Mouse (Mus musculus) heart, embryonic 10.5 days (tissue): ENCODE measurements at regions not wholly inside any gene's neighbourhood (a gene's known extent, or its start where the extent isn't known, plus 50 kb on each side); places are given as distances from the start of the nearest gene placed in this dataset.

Source experiments
- DNase-seq: peaks from one replicate; pipeline ENCODE4 v3.0.0-alpha.2; 2017; ENCODE audit warnings: low spot score
- H3K27ac ChIP-seq: fragments of 300-500 bp; sonication (generic); 2 replicates; pipeline ENCODE4 v1.5.1; 2016; ENCODE audit warnings: mild to moderate bottlenecking
- H3K27me3 ChIP-seq: fragments of 300-500 bp; sonication (generic); 2 replicates; pipeline ENCODE4 v1.6.1; 2016; ENCODE audit warnings: mild to moderate bottlenecking; ENCODE audit not compliant: poor library complexity, insufficient read depth, severe bottlenecking
- H3K36me3 ChIP-seq: fragments of 300-500 bp; sonication (generic); 2 replicates; pipeline ENCODE4 v1.6.1; 2016; ENCODE audit warnings: mild to moderate bottlenecking, moderate library complexity
- H3K4me1 ChIP-seq: fragments of 300-500 bp; sonication (generic); 2 replicates; pipeline ENCODE4 v1.6.1; 2016; ENCODE audit warnings: mild to moderate bottlenecking
- H3K4me3 ChIP-seq: fragments of 300-500 bp; sonication (generic); 2 replicates; pipeline ENCODE4 v1.5.1; 2016; ENCODE audit warnings: mild to moderate bottlenecking, moderate library complexity
- H3K9me3 ChIP-seq: fragments of 300-500 bp; sonication (generic); 2 replicates; pipeline ENCODE4 v1.6.1; 2016; ENCODE audit warnings: mild to moderate bottlenecking, moderate library complexity
- WGBS: fragments of 180-500 bp; shearing (Covaris S2); methylation state at CpG from one replicate; pipeline ENCODE4 v1.1.7; 2016; 5-methylcytosine and 5-hydroxymethylcytosine counted together

GRCm38 (mm10) chr1:120767054-120767453, 164.8 kb downstream of the En1 start:
- 78% methylated on average over 2 of the region's 2 CpGs for WGBS
- H3K9me3 ChIP-seq: no peaks in the 10 kb centered on the region
- no peaks in the 10 kb centered on the region for H3K36me3 ChIP-seq
- no peak overlapping the region for H3K27ac ChIP-seq
- H3K4me1 ChIP-seq: no peaks in the 10 kb centered on the region
- H3K27me3 ChIP-seq: no peaks in the 10 kb centered on the region
- no peak for DNase-seq
- H3K4me3 ChIP-seq: no peak overlapping the region

- peak; percentile 41 for DNase-seq
- Histone ChIP-seq H3K4me1 (no peaks in the 10 kb centered on the region), H3K9me3 (no peaks in the 10 kb centered on the region), H3K4me3 (no peak overlapping the region), H3K27ac (no peak overlapping the region), H3K36me3 (no peaks in the 10 kb centered on the region), H3K27me3 (no peaks in the 10 kb centered on the region)
- WGBS: 50% methylated on average over 2 of the region's 2 CpGs
Observed at GRCm38 (mm10) chr1:120771269-120771668, 169.1 kb downstream of the En1 start.

GRCm38 (mm10) chr1:120776906-120777305, 174.7 kb downstream of the En1 start:
- no peak for DNase-seq
- Histone ChIP-seq H3K27ac (no peak overlapping the region), H3K4me1 (no peaks in the 10 kb centered on the region), H3K27me3 (no peaks in the 10 kb centered on the region), H3K4me3 (no peak overlapping the region), H3K36me3 (no peaks in the 10 kb centered on the region), H3K9me3 (no peaks in the 10 kb centered on the region)
- WGBS: 70% methylated on average over 2 of the region's 2 CpGs

- 75% methylated on average over 2 of the region's 2 CpGs for WGBS
- Histone ChIP-seq H3K9me3 (no peaks in the 10 kb centered on the region), H3K36me3 (no peaks in the 10 kb centered on the region)
Observed at GRCm38 (mm10) chr1:120777468-120777867, 175.2 kb downstream of the En1 start.

GRCm38 (mm10) chr1:120795245-120795644, 193.0 kb downstream of the En1 start:
- H3K27me3 ChIP-seq: no peaks in the 10 kb centered on the region
- 67% methylated on average over 14 of the region's 14 CpGs for WGBS
- no peak overlapping the region for H3K27ac ChIP-seq
- no peak for DNase-seq
- H3K4me1 ChIP-seq: no peaks in the 10 kb centered on the region
- no peaks in the 10 kb centered on the region for H3K36me3 ChIP-seq
- H3K4me3 ChIP-seq: no peak overlapping the region
- no peaks in the 10 kb centered on the region for H3K9me3 ChIP-seq

More at GRCm38 (mm10) chr1:120777468-120777867, 175.2 kb downstream of the En1 start:
- DNase-seq: no peak
- no peak overlapping the region for H3K4me3 ChIP-seq
- no peak overlapping the region for H3K27ac ChIP-seq
- no peaks in the 10 kb centered on the region for H3K27me3 ChIP-seq
- H3K4me1 ChIP-seq: no peaks in the 10 kb centered on the region

GRCm38 (mm10) chr1:120801248-120801979, 199.2 kb downstream of the En1 start:
- H3K27me3 ChIP-seq: peaks cover 5% of the 10 kb centered on the region; the same call in 1 of the 2 replicates
- no peaks in the 10 kb centered on the region for H3K36me3 ChIP-seq
- no peaks in the 10 kb centered on the region for H3K9me3 ChIP-seq
- whole genome bisulfite sequencing: 51% methylated on average over 5 of the region's 5 CpGs
- no peak for DNase-seq
- H3K4me1 ChIP-seq: no peaks in the 10 kb centered on the region
- H3K4me3 ChIP-seq: no peak overlapping the region
- no peak overlapping the region for H3K27ac ChIP-seq

- no peaks in the 10 kb centered on the region for H3K36me3 ChIP-seq
- 65% methylated on average over 8 of the region's 8 CpGs for WGBS
- no peak overlapping the region for H3K27ac ChIP-seq
- H3K4me1 ChIP-seq: no peaks in the 10 kb centered on the region
- DNase-seq: no peak
- no peaks in the 10 kb centered on the region for H3K9me3 ChIP-seq
- no peak overlapping the region for H3K4me3 ChIP-seq
- peaks cover 5% of the 10 kb centered on the region; the same call in 1 of the 2 replicates for H3K27me3 ChIP-seq
Observed at GRCm38 (mm10) chr1:120801980-120802364, 199.8 kb downstream of the En1 start.

GRCm38 (mm10) chr1:120814441-120814840, 212.2 kb downstream of the En1 start:
- no peaks in the 10 kb centered on the region for H3K27me3 ChIP-seq
- WGBS: 80% methylated on average over 4 of the region's 4 CpGs
- no peak for DNase-seq

GRCm38 (mm10) chr1:120816237-120816820, 214.1 kb downstream of the En1 start:
- H3K9me3 ChIP-seq: no peaks in the 10 kb centered on the region
- DNase-seq: no peak
- H3K27me3 ChIP-seq: no peaks in the 10 kb centered on the region
- WGBS: 48% methylated on average over 5 of the region's 5 CpGs
- H3K4me1 ChIP-seq: no peaks in the 10 kb centered on the region
- H3K4me3 ChIP-seq: no peak overlapping the region
- no peak overlapping the region for H3K27ac ChIP-seq
- H3K36me3 ChIP-seq: no peaks in the 10 kb centered on the region

More at GRCm38 (mm10) chr1:120814441-120814840, 212.2 kb downstream of the En1 start:
- Histone ChIP-seq H3K4me3 (no peak overlapping the region), H3K9me3 (no peaks in the 10 kb centered on the region), H3K27ac (no peak overlapping the region), H3K36me3 (no peaks in the 10 kb centered on the region), H3K4me1 (no peaks in the 10 kb centered on the region)

- no peaks in the 10 kb centered on the region for H3K36me3 ChIP-seq
- DNase-seq: no peak
- H3K27ac ChIP-seq: no peak overlapping the region
- no peaks in the 10 kb centered on the region for H3K4me1 ChIP-seq
- no peaks in the 10 kb centered on the region for H3K9me3 ChIP-seq
- no peak overlapping the region for H3K4me3 ChIP-seq
- WGBS: 31% methylated on average over 1 of the region's 1 CpGs
- no peaks in the 10 kb centered on the region for H3K27me3 ChIP-seq
Observed at GRCm38 (mm10) chr1:120817563-120817962, 215.3 kb downstream of the En1 start.

GRCm38 (mm10) chr1:120831975-120832374, 229.8 kb downstream of the En1 start:
- 69% methylated on average over 1 of the region's 1 CpGs for WGBS
- no peak overlapping the region for H3K27ac ChIP-seq
- no peak for DNase-seq
- no peaks in the 10 kb centered on the region for H3K9me3 ChIP-seq
- no peaks in the 10 kb centered on the region for H3K4me1 ChIP-seq
- H3K4me3 ChIP-seq: no peak overlapping the region
- no peaks in the 10 kb centered on the region for H3K27me3 ChIP-seq
- no peaks in the 10 kb centered on the region for H3K36me3 ChIP-seq

- DNase-seq: no peak
- 73% methylated on average over 7 of the region's 7 CpGs for WGBS
Observed at GRCm38 (mm10) chr1:120842596-120842995, 240.4 kb downstream of the En1 start.

GRCm38 (mm10) chr1:120846146-120846545, 243.9 kb downstream of the En1 start:
- WGBS: 81% methylated on average over 2 of the region's 2 CpGs
- Histone ChIP-seq H3K27me3 (no peaks in the 10 kb centered on the region; the same call in 1 of the 2 replicates), H3K9me3 (no peaks in the 10 kb centered on the region), H3K36me3 (no peaks in the 10 kb centered on the region), H3K4me1 (peaks cover 15% of the 10 kb centered on the region), H3K27ac (no peak overlapping the region), H3K4me3 (no peak overlapping the region)
- no peak for DNase-seq

More at GRCm38 (mm10) chr1:120842596-120842995, 240.4 kb downstream of the En1 start:
- Histone ChIP-seq H3K4me1 (no peaks in the 10 kb centered on the region), H3K4me3 (no peak overlapping the region), H3K27ac (no peak overlapping the region), H3K27me3 (no peaks in the 10 kb centered on the region; the same call in 1 of the 2 replicates), H3K9me3 (no peaks in the 10 kb centered on the region), H3K36me3 (no peaks in the 10 kb centered on the region)
